Mouse (Mus musculus): Measurements from ENCODE around the gene Spint2. TPM values are rescaled to one million over a fixed set of nuclear protein-coding genes. Genes with fewer than 3 reads are reported as not detected.

Spint2 gene
- polyA plus RNA-seq, 1 experiment = 0.57 TPM

GRCm38 (mm10) chr7:29253842-29254241 is 27.9 kb downstream of the Spint2 start:
- no peak overlapping the region for H3K4me3 ChIP-seq (replicated peaks)
- H3K9me3 ChIP-seq (ENCODE audit: control insufficient read depth, low read length) = no peaks in the 10 kb centered on the region
- H3K27me3 ChIP-seq (ENCODE audit: control insufficient read depth) = no peaks in the 10 kb centered on the region
- peaks cover 3% of the 10 kb centered on the region; the same call in 1 of the 2 replicates for H3K36me3 ChIP-seq (ENCODE audit: control insufficient read depth)
- peaks cover 4% of the 10 kb centered on the region; the same call in 1 of the 2 replicates for H3K4me1 ChIP-seq (ENCODE audit: control insufficient read depth)
- no peak for TF ChIP-seq TAL1 (IDR thresholded peaks at IDR 0.05; ENCODE audit: low read length)
- TF ChIP-seq GATA1 (IDR thresholded peaks at IDR 0.05; ENCODE audit: low read length) = no peak

GRCm38 (mm10) chr7:29251166-29251565 is 30.5 kb downstream of the Spint2 start:
- peaks cover 19% of the 10 kb centered on the region for H3K4me1 ChIP-seq (ENCODE audit: control insufficient read depth)
- H3K4me3 ChIP-seq (replicated peaks) = no peak overlapping the region
- 0 out of 2 replicates have a peak, but pooled peaks cover 3% of the 10 kb centered on the region for H3K27me3 ChIP-seq (ENCODE audit: control insufficient read depth)
- H3K9me3 ChIP-seq (ENCODE audit: control insufficient read depth, low read length) = no peaks in the 10 kb centered on the region
- peaks cover 5% of the 10 kb centered on the region; the same call in 1 of the 2 replicates for H3K36me3 ChIP-seq (ENCODE audit: control insufficient read depth)
- TF ChIP-seq GATA1 (IDR thresholded peaks at IDR 0.05; ENCODE audit: low read length) (no peak), TAL1 (IDR thresholded peaks at IDR 0.05; ENCODE audit: low read length) (no peak)

GRCm38 (mm10) chr7:29248261-29248841 is 33.4 kb downstream of the Spint2 start, which contains the start of gene 2200002D01Rik:
Gene 2200002D01Rik, minus strand, starts transcription at chr7:29248466.
- H3K9me3 ChIP-seq (ENCODE audit: control insufficient read depth, low read length) = no peaks in the 10 kb centered on the region
- peaks cover 19% of the 10 kb centered on the region for H3K4me1 ChIP-seq (ENCODE audit: control insufficient read depth)
- H3K27me3 ChIP-seq (ENCODE audit: control insufficient read depth) = 0 out of 2 replicates have a peak, but pooled peaks cover 3% of the 10 kb centered on the region
- peaks cover 23% of the 10 kb centered on the region for H3K36me3 ChIP-seq (ENCODE audit: control insufficient read depth)
- no peak for TF ChIP-seq GATA1 (IDR thresholded peaks at IDR 0.05; ENCODE audit: low read length)
- no peak for TF ChIP-seq TAL1 (IDR thresholded peaks at IDR 0.05; ENCODE audit: low read length)
- peak within 1 kb of the TSS; percentile 61 for H3K4me3 ChIP-seq (replicated peaks)

- Histone ChIP-seq H3K36me3 (ENCODE audit: control insufficient read depth) (peaks cover 23% of the 10 kb centered on the region), H3K27me3 (ENCODE audit: control insufficient read depth) (0 out of 2 replicates have a peak, but pooled peaks cover 3% of the 10 kb centered on the region), H3K4me3 (replicated peaks) (peak overlapping the region; percentile 61), H3K4me1 (ENCODE audit: control insufficient read depth) (peaks cover 16% of the 10 kb centered on the region), H3K9me3 (ENCODE audit: control insufficient read depth, low read length) (no peaks in the 10 kb centered on the region)
- TF ChIP-seq GATA1 (IDR thresholded peaks at IDR 0.05; ENCODE audit: low read length) = no peak
- no peak for TF ChIP-seq TAL1 (IDR thresholded peaks at IDR 0.05; ENCODE audit: low read length)
Observed at GRCm38 (mm10) chr7:29247706-29248105, 34.0 kb downstream of the Spint2 start.

- H3K27me3 ChIP-seq (ENCODE audit: control insufficient read depth) = 0 out of 2 replicates have a peak, but pooled peaks cover 3% of the 10 kb centered on the region
- peak overlapping the region; percentile 61 for H3K4me3 ChIP-seq (replicated peaks)
Observed at GRCm38 (mm10) chr7:29247314-29247700, 34.4 kb downstream of the Spint2 start.

GRCm38 (mm10) chr7:29246619-29247313 is 34.9 kb downstream of the Spint2 start:
- Histone ChIP-seq H3K27me3 (ENCODE audit: control insufficient read depth) (0 out of 2 replicates have a peak, but pooled peaks cover 3% of the 10 kb centered on the region), H3K9me3 (ENCODE audit: control insufficient read depth, low read length) (no peaks in the 10 kb centered on the region), H3K36me3 (ENCODE audit: control insufficient read depth) (peaks cover 26% of the 10 kb centered on the region), H3K4me1 (ENCODE audit: control insufficient read depth) (peaks cover 18% of the 10 kb centered on the region), H3K4me3 (replicated peaks) (no peak overlapping the region)
- TF ChIP-seq TAL1 (IDR thresholded peaks at IDR 0.05; ENCODE audit: low read length) = no peak
- TF ChIP-seq GATA1 (IDR thresholded peaks at IDR 0.05; ENCODE audit: low read length) = no peak

More at GRCm38 (mm10) chr7:29247314-29247700, 34.4 kb downstream of the Spint2 start:
- no peaks in the 10 kb centered on the region for H3K9me3 ChIP-seq (ENCODE audit: control insufficient read depth, low read length)
- TF ChIP-seq TAL1 (IDR thresholded peaks at IDR 0.05; ENCODE audit: low read length) (no peak), GATA1 (IDR thresholded peaks at IDR 0.05; ENCODE audit: low read length) (no peak)
- H3K4me1 ChIP-seq (ENCODE audit: control insufficient read depth) = peaks cover 16% of the 10 kb centered on the region
- peaks cover 23% of the 10 kb centered on the region for H3K36me3 ChIP-seq (ENCODE audit: control insufficient read depth)

- no peak overlapping the region for H3K4me3 ChIP-seq (replicated peaks)
- H3K27me3 ChIP-seq (ENCODE audit: control insufficient read depth) = 0 out of 2 replicates have a peak, but pooled peaks cover 3% of the 10 kb centered on the region
- H3K36me3 ChIP-seq (ENCODE audit: control insufficient read depth) = peaks cover 27% of the 10 kb centered on the region
- H3K9me3 ChIP-seq (ENCODE audit: control insufficient read depth, low read length) = no peaks in the 10 kb centered on the region
- TF ChIP-seq TAL1 (IDR thresholded peaks at IDR 0.05; ENCODE audit: low read length) (no peak), GATA1 (IDR thresholded peaks at IDR 0.05; ENCODE audit: low read length) (no peak)
- peaks cover 26% of the 10 kb centered on the region for H3K4me1 ChIP-seq (ENCODE audit: control insufficient read depth)
Observed at GRCm38 (mm10) chr7:29246015-29246414, 35.7 kb downstream of the Spint2 start.

GRCm38 (mm10) chr7:29244732-29245416 is 36.8 kb downstream of the Spint2 start:
- Histone ChIP-seq H3K36me3 (ENCODE audit: control insufficient read depth) (peaks cover 27% of the 10 kb centered on the region), H3K9me3 (ENCODE audit: control insufficient read depth, low read length) (no peaks in the 10 kb centered on the region), H3K4me3 (replicated peaks) (no peak overlapping the region), H3K4me1 (ENCODE audit: control insufficient read depth) (peaks cover 35% of the 10 kb centered on the region), H3K27me3 (ENCODE audit: control insufficient read depth) (0 out of 2 replicates have a peak, but pooled peaks cover 3% of the 10 kb centered on the region)
- TF ChIP-seq GATA1 (IDR thresholded peaks at IDR 0.05; ENCODE audit: low read length) (no peak), TAL1 (IDR thresholded peaks at IDR 0.05; ENCODE audit: low read length) (no peak)

Measured in erythroblast, embryonic 14.5 days (primary cell).